Mouse (Mus musculus) heart, embryonic 13.5 days (tissue): ENCODE measurements around the gene H2afv. TPM values are rescaled to one million over a fixed set of nuclear protein-coding genes. Genes with fewer than 3 reads are reported as not detected.
"Not testable (repeated sequence)": the region's sequence is repeated elsewhere in the genome, so short reads cannot be mapped to it uniquely, and the experiment has no call there.

Experiments
- ATAC-seq: fragments of 200-750 bp; cut with Nextera tagmentation; 2 replicates; pipeline ENCODE4 v1.8.0; 2017; ENCODE audit warnings: moderate TSS enrichment; ENCODE audit not compliant: insufficient number of reproducible peaks, low FRiP score, low TSS enrichment; ENCODE audit errors: extremely low read depth
- H3K27ac ChIP-seq: fragments of 300-500 bp; sonication (generic); replicated peaks from 2 replicates; pipeline ENCODE4 v1.5.1; 2015; ENCODE audit warnings: moderate library complexity, mild to moderate bottlenecking, inconsistent platforms
- H3K27me3 ChIP-seq: fragments of 300-500 bp; sonication (generic); replicated peaks from 2 replicates; pipeline ENCODE4 v1.6.1; 2015; ENCODE audit warnings: mild to moderate bottlenecking, inconsistent platforms
- H3K36me3 ChIP-seq: fragments of 300-500 bp; sonication (generic); 2 replicates; pipeline ENCODE4 v1.6.1; 2015; ENCODE audit warnings: mild to moderate bottlenecking, inconsistent platforms
- H3K4me1 ChIP-seq: fragments of 300-500 bp; sonication (generic); 2 replicates; pipeline ENCODE4 v1.6.1; 2015; ENCODE audit warnings: inconsistent platforms
- H3K4me2 ChIP-seq: fragments of 300-500 bp; sonication (generic); 2 replicates; pipeline ENCODE4 v1.6.1; 2015; ENCODE audit warnings: inconsistent platforms, mild to moderate bottlenecking, moderate library complexity
- H3K4me3 ChIP-seq: fragments of 300-500 bp; sonication (generic); 2 replicates; pipeline ENCODE4 v1.5.1; 2015; ENCODE audit warnings: moderate library complexity, mild to moderate bottlenecking, inconsistent platforms
- H3K9ac ChIP-seq: fragments of 300-500 bp; sonication (generic); 2 replicates; pipeline ENCODE4 v1.6.1; 2015; ENCODE audit warnings: inconsistent platforms, mild to moderate bottlenecking, moderate library complexity
- H3K9me3 ChIP-seq: fragments of 300-500 bp; sonication (generic); 2 replicates; pipeline ENCODE4 v1.6.1; 2016; ENCODE audit warnings: inconsistent platforms
- WGBS: fragments of 180-500 bp; shearing (Covaris S2); methylation state at CpG from one replicate; pipeline ENCODE4 v1.1.7; 2015; ENCODE audit warnings: mixed read lengths; 5-methylcytosine and 5-hydroxymethylcytosine counted together
- polyA plus RNA-seq: library from polyadenylated mRNA; unstranded; fragments of >200 nt; fragmentation: Nextera tagmentation; extraction: Ambion mirVana; gene quantifications from 2 replicates; pipeline ENCODE4 v1.2.1, GENCODE M21; 2015

H2afv gene
- polyA plus RNA-seq, 1 experiment from 2014 or later, result 309 TPM

- H3K9ac ChIP-seq, result no peak overlapping the region
- 58% methylated on average over 8 of the region's 8 CpGs for WGBS
- H3K36me3 ChIP-seq, result peaks cover 90% of the 10 kb centered on the region
- H3K4me3 ChIP-seq, result no peak overlapping the region
- 0 out of 2 replicates have a peak, but pooled peaks cover 4% of the 10 kb centered on the region for H3K4me1 ChIP-seq
- no peak; the same call in 1 of the 2 replicates for ATAC-seq
- no peak overlapping the region for H3K4me2 ChIP-seq
- H3K9me3 ChIP-seq, result no peaks in the 10 kb centered on the region
- H3K27ac ChIP-seq, result no peak overlapping the region
- no peaks in the 10 kb centered on the region for H3K27me3 ChIP-seq
Measured at GRCm38 (mm10) chr11:6436442-6436841, 7.8 kb downstream of the H2afv start.

GRCm38 (mm10) chr11:6430186-6430585 lies 14.1 kb downstream of the H2afv start:
- no peak overlapping the region for H3K27ac ChIP-seq
- H3K36me3 ChIP-seq, result peaks cover 99% of the 10 kb centered on the region
- ATAC-seq, result no peak
- H3K4me3 ChIP-seq, result no peak overlapping the region
- no peak overlapping the region for H3K4me2 ChIP-seq
- no peak overlapping the region for H3K9ac ChIP-seq
- H3K27me3 ChIP-seq, result no peaks in the 10 kb centered on the region
- 0 out of 2 replicates have a peak, but pooled peaks cover 4% of the 10 kb centered on the region for H3K4me1 ChIP-seq
- 89% methylated on average over 7 of the region's 7 CpGs for WGBS
- no peaks in the 10 kb centered on the region for H3K9me3 ChIP-seq

- no peak overlapping the region for H3K4me2 ChIP-seq
- H3K9ac ChIP-seq, result no peak overlapping the region
- H3K27ac ChIP-seq, result peak overlapping the region; percentile 36; the same call in 1 of the 2 replicates
- no peaks in the 10 kb centered on the region for H3K27me3 ChIP-seq
- H3K36me3 ChIP-seq, result peaks cover 83% of the 10 kb centered on the region
- peaks cover 20% of the 10 kb centered on the region for H3K4me1 ChIP-seq
- WGBS, result 72% methylated on average over 2 of the region's 2 CpGs
- H3K9me3 ChIP-seq, result no peaks in the 10 kb centered on the region
- no peak overlapping the region for H3K4me3 ChIP-seq
- ATAC-seq, result no peak
Measured at GRCm38 (mm10) chr11:6420722-6421350, 23.4 kb downstream of the H2afv start.

- no peak overlapping the region; the same call in 1 of the 2 replicates for H3K27ac ChIP-seq
- H3K27me3 ChIP-seq, result no peaks in the 10 kb centered on the region
- no peak for ATAC-seq
- peaks cover 20% of the 10 kb centered on the region for H3K4me1 ChIP-seq
- H3K4me2 ChIP-seq, result no peak overlapping the region
- peaks cover 79% of the 10 kb centered on the region for H3K36me3 ChIP-seq
- H3K9me3 ChIP-seq, result no peaks in the 10 kb centered on the region
- WGBS, result 12% methylated on average over 1 of the region's 1 CpGs
- H3K4me3 ChIP-seq, result no peak overlapping the region
- no peak overlapping the region for H3K9ac ChIP-seq
Measured at GRCm38 (mm10) chr11:6420283-6420703, 23.9 kb downstream of the H2afv start.

GRCm38 (mm10) chr11:6419156-6419555 lies 25.1 kb downstream of the H2afv start:
- H3K9me3 ChIP-seq, ATAC-seq, H3K27me3 ChIP-seq, H3K4me3 ChIP-seq, H3K9ac ChIP-seq, H3K4me2 ChIP-seq, H3K27ac ChIP-seq: not testable (repeated sequence)
- Histone ChIP-seq H3K4me1 (peaks cover 29% of the 10 kb centered on the region), H3K36me3 (peaks cover 70% of the 10 kb centered on the region)
- WGBS, result 58% methylated on average over 4 of the region's 4 CpGs

GRCm38 (mm10) chr11:6418751-6419150 lies 25.5 kb downstream of the H2afv start:
- Histone ChIP-seq H3K27me3 (no peaks in the 10 kb centered on the region), H3K9me3 (no peaks in the 10 kb centered on the region), H3K9ac (peak overlapping the region; percentile 58; the same call in 1 of the 2 replicates), H3K36me3 (peaks cover 66% of the 10 kb centered on the region), H3K4me1 (peaks cover 29% of the 10 kb centered on the region), H3K4me3 (peak overlapping the region; percentile 96; the same call in 1 of the 2 replicates), H3K27ac (no peak overlapping the region), H3K4me2 (peak overlapping the region; percentile 97)
- ATAC-seq, result no peak
- WGBS, result 72% methylated on average over 5 of the region's 5 CpGs

GRCm38 (mm10) chr11:6417490-6417889 lies 26.8 kb downstream of the H2afv start:
- Histone ChIP-seq H3K9me3 (no peaks in the 10 kb centered on the region), H3K4me3 (peak overlapping the region; percentile 96), H3K36me3 (peaks cover 54% of the 10 kb centered on the region), H3K4me2 (peak overlapping the region; percentile 97), H3K4me1 (peaks cover 29% of the 10 kb centered on the region), H3K9ac (peak overlapping the region; percentile 98), H3K27ac (0 out of 2 replicates have a peak overlapping the region, but pooled peaks have one; percentile 14), H3K27me3 (no peaks in the 10 kb centered on the region)
- ATAC-seq, result no peak

GRCm38 (mm10) chr11:6417069-6417468 lies 27.2 kb downstream of the H2afv start:
- Histone ChIP-seq H3K36me3 (peaks cover 49% of the 10 kb centered on the region), H3K9ac (peak overlapping the region; percentile 98), H3K4me1 (peaks cover 29% of the 10 kb centered on the region), H3K4me3 (peak overlapping the region; percentile 96), H3K27ac (peak overlapping the region; percentile 98), H3K4me2 (peak overlapping the region; percentile 97), H3K27me3 (no peaks in the 10 kb centered on the region), H3K9me3 (no peaks in the 10 kb centered on the region)
- ATAC-seq, result no peak
- 30% methylated on average over 2 of the region's 2 CpGs for WGBS

- peak overlapping the region; percentile 96 for H3K4me3 ChIP-seq
- H3K36me3 ChIP-seq, result peaks cover 44% of the 10 kb centered on the region
- peak overlapping the region; percentile 98 for H3K9ac ChIP-seq
- no peaks in the 10 kb centered on the region for H3K27me3 ChIP-seq
- peak; percentile 29; the same call in 1 of the 2 replicates for ATAC-seq
- H3K9me3 ChIP-seq, result no peaks in the 10 kb centered on the region
- peak overlapping the region; percentile 98 for H3K27ac ChIP-seq
- 1% methylated on average over 30 of the region's 30 CpGs for WGBS
- peak overlapping the region; percentile 97 for H3K4me2 ChIP-seq
- H3K4me1 ChIP-seq, result peaks cover 31% of the 10 kb centered on the region
Measured at GRCm38 (mm10) chr11:6416405-6417034, 27.7 kb downstream of the H2afv start.

- no peaks in the 10 kb centered on the region for H3K9me3 ChIP-seq
- peaks cover 33% of the 10 kb centered on the region for H3K4me1 ChIP-seq
- peaks cover 36% of the 10 kb centered on the region for H3K36me3 ChIP-seq
- H3K27ac ChIP-seq, result peak overlapping the region; percentile 98
- no peaks in the 10 kb centered on the region for H3K27me3 ChIP-seq
- peak; percentile 94 for ATAC-seq
- H3K4me2 ChIP-seq, result peak overlapping the region; percentile 97
- peak overlapping the region; percentile 98 for H3K9ac ChIP-seq
- under 1% methylated on average over 84 of the region's 102 CpGs for WGBS
- H3K4me3 ChIP-seq, result peak overlapping the region; percentile 96
Measured at GRCm38 (mm10) chr11:6415551-6416404, 28.5 kb downstream of the H2afv start.
